Mouse (Mus musculus) liver (tissue): Measurements from ENCODE around the gene Apba2.

Experiments
- DNase-seq: peaks from one replicate; pipeline ENCODE4 v3.0.0-alpha.2; 2020; ENCODE audit warnings: mixed read lengths

Apba2 gene

DNA sequence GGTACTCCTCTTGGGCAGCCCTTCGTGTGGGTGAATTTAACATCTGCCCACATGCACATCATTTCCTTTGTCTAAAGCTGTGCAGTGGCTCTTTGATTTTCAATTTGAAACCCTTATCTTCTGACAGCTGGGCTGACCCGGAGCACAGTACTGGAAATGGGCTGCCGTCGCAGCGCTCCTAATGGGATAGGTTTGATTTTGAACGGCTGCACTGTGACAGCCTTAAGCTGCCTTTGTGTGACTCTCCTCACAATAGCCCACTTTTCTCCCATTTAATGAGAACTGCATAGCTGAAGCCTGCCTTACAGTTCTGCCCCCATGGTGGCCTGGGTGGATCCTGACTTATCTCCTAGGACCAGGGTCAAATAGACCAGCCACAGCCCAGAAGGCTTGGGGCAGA lies 31.9 kb downstream of the Apba2 start:
- DNase-seq, result no peak

- DNase-seq, result no peak
These were observed 33.8 kb downstream of the Apba2 start for GRCm38 (mm10) chr7:64535269-64535668.

DNA sequence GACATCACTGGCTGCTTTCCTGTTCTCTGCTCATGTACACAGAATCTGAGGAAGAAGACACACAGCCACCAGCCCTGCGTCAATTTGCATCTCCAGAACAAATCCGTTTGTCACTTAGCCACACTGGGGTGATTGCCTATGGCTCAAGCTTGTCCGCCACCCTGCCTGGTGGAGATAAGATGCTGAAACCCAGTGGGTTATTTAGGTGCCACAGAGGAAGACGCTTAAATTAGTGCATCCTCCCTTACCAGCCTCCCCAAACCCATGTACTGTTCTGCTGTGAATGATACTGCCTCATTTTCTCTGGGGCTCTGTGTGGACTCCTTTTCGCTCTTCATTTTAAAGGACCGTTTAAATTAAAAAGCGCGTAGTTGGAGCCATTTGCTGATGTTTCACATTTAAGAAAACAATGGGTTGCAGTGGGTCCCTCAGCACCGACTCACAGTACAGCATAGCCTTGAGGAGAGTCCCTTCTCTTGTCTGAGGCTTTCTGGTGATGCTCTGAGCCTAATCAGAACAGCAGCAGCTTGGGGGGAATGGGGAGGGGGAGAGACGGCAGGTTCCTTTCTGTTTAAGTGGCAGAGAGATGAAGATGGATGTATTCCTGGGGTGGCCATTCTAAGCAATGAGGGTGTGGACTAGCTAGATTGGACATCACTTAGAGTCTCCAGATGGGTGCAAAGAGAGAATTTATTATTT lies 38.1 kb downstream of the Apba2 start:
- DNase-seq, result no peak

DNA sequence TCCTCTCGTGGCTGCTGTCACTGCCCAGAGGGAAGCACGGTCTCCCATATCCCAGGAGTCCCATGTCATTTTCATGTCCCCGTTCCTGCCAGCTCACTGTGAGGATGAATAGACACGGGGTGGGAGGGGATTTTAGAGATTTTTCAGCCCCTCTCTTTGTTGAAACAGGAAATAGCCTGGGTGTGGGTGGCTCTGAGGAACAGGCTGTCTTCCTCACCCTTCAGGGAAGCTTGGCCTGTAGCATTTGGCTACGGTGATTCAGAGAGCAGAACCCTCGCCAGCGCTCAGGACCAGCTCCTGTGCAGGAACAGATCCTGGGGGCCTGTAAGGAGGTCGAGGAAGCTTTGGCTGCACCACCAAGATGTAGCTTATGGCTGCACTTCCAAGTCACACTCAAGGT lies 45.3 kb downstream of the Apba2 start:
- no peak for DNase-seq

DNA sequence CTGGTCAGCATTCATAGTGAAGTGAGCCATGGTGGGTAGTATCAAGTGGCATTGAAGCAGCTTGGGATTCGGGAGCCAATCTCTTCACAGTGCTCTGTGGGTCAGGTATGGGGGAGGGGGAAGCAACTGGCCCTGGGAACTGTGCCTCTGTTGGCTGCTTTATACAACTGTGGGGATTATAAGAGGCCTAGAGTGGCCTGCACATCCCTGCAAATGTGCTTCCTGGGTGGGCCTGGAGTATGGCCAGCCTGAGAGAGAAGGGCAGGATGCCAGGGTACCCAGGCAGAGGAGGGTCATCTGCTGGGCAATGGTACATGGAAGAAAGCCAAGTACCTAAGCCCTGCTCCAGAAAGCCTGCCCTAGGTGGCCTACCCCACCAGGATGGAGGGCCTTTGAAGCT lies 49.4 kb downstream of the Apba2 start:
- DNase-seq, result no peak

- DNase-seq, result no peak
These were observed 51.2 kb downstream of the Apba2 start for GRCm38 (mm10) chr7:64552523-64553190.

DNA sequence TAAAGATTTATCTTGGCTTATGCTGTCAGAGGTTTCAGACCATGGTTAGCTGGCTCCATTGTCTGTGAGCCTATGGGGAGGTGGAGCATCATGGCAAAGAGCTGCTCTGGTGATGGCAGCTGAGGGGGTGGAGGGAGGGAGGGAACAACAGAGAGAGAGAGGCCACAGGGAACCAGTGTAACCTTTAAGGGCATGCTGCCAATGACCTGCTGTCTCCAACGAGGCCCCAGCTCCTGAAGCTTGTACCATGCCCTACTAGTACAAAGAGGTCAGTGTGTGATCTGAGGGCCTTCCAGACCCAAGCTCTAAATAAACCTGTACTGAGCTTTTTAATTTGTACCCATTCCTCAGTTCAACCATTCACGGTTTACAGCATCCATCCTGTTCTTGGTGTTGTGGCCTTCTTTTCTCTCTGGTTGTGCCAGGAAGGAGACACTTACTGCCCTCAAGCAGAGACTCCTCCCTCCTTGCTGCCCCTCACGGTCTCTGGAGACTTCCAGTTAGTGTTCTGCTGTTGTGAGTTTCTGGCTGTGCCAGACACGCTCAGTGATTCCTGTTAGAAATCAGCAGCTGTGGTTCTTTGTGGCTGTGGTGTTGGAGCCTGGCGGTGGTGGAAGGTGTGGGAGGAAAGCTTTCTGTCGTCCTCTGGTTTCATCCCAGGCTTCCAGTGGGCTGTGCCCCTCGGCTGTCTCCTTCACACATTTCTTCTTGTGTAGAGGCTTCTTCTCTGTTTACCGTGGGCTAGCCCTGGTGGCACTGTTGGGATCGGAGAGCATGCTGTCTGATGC lies 60.4 kb downstream of the Apba2 start:
- no peak for DNase-seq

GRCm38 (mm10) chr7:64564891-64565571 lies 63.5 kb downstream of the Apba2 start:
- DNase-seq, result no peak

DNA sequence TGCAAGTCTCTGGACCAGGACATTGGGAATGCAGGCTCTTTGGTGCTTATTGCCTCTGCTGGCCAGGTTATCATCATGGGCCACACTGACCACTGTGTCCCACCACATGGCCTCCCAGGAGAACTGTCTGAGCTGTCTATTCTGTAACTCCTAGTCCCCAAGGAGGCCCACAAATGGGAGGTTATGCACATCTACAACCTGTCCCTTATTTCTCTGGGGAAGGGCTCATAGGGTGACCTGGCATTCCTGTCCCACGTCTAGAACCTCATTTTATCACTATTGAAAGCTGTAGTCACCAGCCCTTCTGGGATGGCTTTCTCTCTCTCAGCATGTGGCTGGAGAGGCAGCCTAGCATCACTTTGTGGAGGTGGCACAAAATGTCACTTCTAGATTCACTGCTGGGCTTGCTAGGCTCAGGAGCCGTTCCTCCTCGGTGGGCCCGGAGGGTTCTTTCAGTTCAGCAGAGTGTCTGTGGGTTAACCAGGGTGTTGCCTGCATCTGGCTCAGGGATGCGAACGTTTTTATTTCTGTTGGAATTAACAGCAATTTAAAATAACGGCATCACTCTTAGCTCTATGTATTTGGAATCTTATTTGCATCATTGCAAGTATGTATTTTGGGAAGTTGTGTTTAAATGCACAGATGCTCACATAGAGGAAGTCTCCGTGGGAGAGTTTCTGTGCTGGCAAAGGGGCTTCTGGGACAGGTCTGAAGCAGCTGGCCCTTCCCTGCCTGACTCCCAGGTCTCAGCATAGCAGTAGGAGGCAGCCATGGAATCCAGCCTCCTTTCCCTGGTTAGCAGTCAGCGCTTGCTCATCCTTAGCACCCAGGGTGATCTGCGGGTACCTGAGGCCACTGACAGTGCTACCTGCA lies 65.1 kb downstream of the Apba2 start:
- no peak for DNase-seq

DNA sequence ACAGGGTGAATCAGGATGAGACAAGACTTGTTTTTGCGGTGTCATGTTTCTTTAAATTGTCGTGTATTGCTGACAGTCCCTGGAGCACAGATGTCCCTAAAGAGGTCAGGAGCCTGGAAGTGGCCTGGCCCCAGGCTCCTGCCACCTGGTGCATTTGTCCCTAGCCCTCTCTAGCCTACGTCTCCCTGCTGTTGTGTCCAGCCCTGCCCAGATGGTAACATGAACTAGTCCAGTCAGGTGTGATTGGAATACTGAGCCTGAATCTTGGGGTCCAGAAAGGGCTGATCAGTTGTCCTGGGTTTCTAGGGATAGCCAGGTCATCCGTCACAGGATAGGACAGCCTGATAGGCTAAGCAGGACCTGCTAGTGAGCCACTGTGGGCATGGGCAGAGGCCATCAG lies 67.2 kb downstream of the Apba2 start:
- DNase-seq, result no peak

GRCm38 (mm10) chr7:64569676-64570075 lies 68.2 kb downstream of the Apba2 start:
- no peak for DNase-seq

DNA sequence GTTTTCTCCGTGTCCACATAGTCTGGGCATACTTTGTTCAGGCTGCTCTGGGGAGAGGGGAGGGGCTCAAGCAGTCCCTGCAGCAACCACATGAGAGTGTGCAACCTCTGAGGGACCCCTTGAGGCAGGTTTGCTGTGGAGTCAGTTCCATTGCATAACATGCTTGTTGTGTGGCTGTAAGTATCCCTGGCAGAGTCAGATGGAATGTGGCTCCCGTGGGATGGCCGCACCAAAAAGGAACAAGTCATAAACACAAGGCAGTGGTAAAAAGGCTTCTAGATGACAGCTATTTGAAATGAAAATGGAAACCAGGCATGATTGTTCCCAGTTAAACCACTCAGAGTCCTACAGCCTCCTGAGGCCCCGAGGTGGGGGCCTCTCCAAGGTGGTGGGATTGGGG lies 69.4 kb downstream of the Apba2 start:
- DNase-seq, result no peak

GRCm38 (mm10) chr7:64574144-64574543 lies 72.6 kb downstream of the Apba2 start:
- no peak for DNase-seq

GRCm38 (mm10) chr7:64576519-64576951 lies 75.0 kb downstream of the Apba2 start:
- DNase-seq, result no peak

- no peak for DNase-seq
These were observed 76.7 kb downstream of the Apba2 start for GRCm38 (mm10) chr7:64578176-64578575.

DNA sequence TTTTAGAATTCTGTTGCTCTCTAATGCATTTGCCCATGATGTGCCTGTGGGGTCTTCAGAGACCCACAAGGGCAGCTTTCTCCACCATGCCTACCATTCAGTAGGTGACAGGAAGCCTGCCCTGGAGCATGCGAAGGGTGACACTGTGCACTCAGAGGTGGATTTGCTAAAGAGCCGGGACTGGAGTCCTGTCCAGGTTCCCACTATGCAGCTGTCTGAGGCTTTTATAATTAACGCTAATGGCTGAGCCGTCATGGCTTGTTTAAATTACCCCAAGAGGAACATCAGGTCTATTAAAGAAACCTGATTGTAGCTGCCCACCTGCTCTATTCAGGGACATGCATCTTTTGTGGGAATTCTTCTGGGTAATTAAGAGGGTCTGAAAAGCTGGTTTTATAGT lies 78.4 kb downstream of the Apba2 start:
- no peak for DNase-seq

DNA sequence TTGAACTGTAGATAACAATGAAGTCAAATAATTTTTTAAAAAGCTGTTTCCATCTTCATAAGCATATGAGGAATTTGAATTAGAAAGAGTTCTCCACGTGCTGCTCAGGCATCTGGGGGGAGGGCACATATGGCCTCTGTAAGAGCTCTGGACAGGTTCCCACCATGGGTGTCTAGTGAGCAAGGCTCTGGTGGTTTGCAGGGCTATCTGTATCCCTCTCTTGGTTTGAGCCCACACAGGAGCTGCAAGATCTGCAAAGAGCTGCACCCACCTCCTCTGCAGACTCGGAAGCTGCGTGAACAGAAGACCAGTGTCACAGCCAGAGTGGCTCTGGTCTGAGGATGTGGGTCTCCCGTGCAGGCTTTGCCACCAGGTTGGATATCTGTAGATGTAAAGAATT lies 78.8 kb downstream of the Apba2 start:
- DNase-seq, result no peak

- no peak for DNase-seq
These were observed 80.9 kb downstream of the Apba2 start for GRCm38 (mm10) chr7:64582358-64582757.

DNA sequence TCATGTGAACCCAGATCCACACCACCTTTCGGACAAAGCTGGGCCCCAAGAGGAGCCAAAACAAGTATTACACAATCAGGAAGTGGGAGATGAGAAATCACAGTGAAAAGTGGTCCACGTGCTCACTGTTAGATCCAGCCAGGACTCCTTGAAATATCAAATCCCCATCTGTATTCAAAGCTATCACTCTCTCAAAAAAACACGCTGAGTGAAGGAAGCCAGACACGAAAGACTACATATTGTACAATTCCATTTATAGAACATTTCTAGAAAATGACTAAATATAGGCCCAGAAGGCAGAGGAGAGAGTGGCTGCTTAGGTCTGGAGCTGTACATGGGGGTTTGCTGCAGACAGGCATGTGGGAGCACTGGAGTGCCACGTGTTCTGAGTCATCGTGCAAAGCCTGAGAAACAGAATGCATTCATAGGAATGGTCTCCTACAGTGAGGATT lies 82.2 kb downstream of the Apba2 start:
- no peak for DNase-seq

DNA sequence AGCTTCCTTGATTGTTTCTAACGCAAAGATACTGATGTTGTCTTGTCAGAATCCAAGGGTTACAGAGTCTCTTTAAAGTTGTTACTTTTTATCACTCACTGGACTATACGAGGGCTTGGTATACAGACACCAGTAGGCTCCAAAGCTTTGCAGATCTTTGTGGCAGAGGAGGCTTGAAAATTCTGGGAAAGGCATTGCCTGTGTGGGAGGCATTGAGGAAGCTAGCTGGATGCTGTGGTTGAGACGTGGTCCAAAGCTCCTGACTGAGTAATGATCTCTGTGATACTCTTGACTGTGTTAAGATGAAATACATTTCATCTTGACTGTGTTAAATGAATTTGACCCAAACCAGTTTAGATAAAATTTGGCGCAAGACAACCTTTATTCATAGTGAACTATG lies 84.6 kb downstream of the Apba2 start:
- no peak for DNase-seq

- DNase-seq, result no peak
These were observed 85.1 kb downstream of the Apba2 start for GRCm38 (mm10) chr7:64586571-64586970.
